Mouse (Mus musculus) intestine, embryonic 16.5 days (tissue): ENCODE data around the gene Taok2. TPM values are rescaled to one million over a fixed set of nuclear protein-coding genes. Genes with fewer than 3 reads are reported as not detected.
A peak's percentile ranks its signal among the peaks of the same experiment; 100 is the strongest.

Source experiments
- ATAC-seq: fragments of 200-750 bp; cut with Nextera tagmentation; 2 replicates; pipeline ENCODE4 v1.8.0; 2017; ENCODE audit warnings: moderate TSS enrichment, moderate library complexity
- H3K27ac ChIP-seq: fragments of 300-500 bp; sonication (generic); 2 replicates; pipeline ENCODE4 v1.5.1; 2014; ENCODE audit warnings: mild to moderate bottlenecking, low read length
- H3K27me3 ChIP-seq: fragments of 300-500 bp; sonication (generic); replicated peaks from 2 replicates; pipeline ENCODE4 v1.6.1; 2014; ENCODE audit warnings: low read length, control low read depth, mixed read lengths; ENCODE audit not compliant: control insufficient read depth, insufficient read depth
- H3K36me3 ChIP-seq: fragments of 300-500 bp; sonication (generic); 2 replicates; pipeline ENCODE4 v1.6.1; 2014; ENCODE audit warnings: low read length, control low read depth; ENCODE audit not compliant: control insufficient read depth, insufficient read depth
- H3K4me1 ChIP-seq: fragments of 300-500 bp; sonication (generic); 2 replicates; pipeline ENCODE4 v1.6.1; 2014; ENCODE audit warnings: low read length, control low read depth, mixed read lengths; ENCODE audit not compliant: control insufficient read depth, insufficient read depth
- H3K4me2 ChIP-seq: fragments of 300-500 bp; sonication (generic); 2 replicates; pipeline ENCODE4 v1.6.1; 2014; ENCODE audit warnings: low read depth, low read length, control low read depth
- H3K4me3 ChIP-seq: fragments of 300-500 bp; sonication (generic); 2 replicates; pipeline ENCODE4 v1.5.1; 2014; ENCODE audit warnings: mild to moderate bottlenecking, low read length
- H3K9ac ChIP-seq: fragments of 300-500 bp; sonication (generic); 2 replicates; pipeline ENCODE4 v1.6.1; 2014; ENCODE audit warnings: low read depth, low read length
- H3K9me3 ChIP-seq: fragments of 300-500 bp; sonication (generic); 2 replicates; pipeline ENCODE4 v1.6.1; 2016; ENCODE audit warnings: low read length, control low read depth; ENCODE audit not compliant: control insufficient read depth
- WGBS: fragments of 180-500 bp; shearing (Covaris S2); extraction: QIAGEN DNeasy Blood & Tissue Kit; methylation state at CpG from one replicate; pipeline ENCODE4 v1.1.7; 2014; 5-methylcytosine and 5-hydroxymethylcytosine counted together
- polyA plus RNA-seq: library from polyadenylated mRNA; unstranded; fragments of >200 nt; fragmentation: Nextera tagmentation; extraction: Ambion mirVana; gene quantifications from 2 replicates; pipeline ENCODE4 v1.2.1, GENCODE M21; 2015

Gene Taok2
- polyA plus RNA-seq, 1 experiment from 2014 or later = 28.6 TPM

DNA sequence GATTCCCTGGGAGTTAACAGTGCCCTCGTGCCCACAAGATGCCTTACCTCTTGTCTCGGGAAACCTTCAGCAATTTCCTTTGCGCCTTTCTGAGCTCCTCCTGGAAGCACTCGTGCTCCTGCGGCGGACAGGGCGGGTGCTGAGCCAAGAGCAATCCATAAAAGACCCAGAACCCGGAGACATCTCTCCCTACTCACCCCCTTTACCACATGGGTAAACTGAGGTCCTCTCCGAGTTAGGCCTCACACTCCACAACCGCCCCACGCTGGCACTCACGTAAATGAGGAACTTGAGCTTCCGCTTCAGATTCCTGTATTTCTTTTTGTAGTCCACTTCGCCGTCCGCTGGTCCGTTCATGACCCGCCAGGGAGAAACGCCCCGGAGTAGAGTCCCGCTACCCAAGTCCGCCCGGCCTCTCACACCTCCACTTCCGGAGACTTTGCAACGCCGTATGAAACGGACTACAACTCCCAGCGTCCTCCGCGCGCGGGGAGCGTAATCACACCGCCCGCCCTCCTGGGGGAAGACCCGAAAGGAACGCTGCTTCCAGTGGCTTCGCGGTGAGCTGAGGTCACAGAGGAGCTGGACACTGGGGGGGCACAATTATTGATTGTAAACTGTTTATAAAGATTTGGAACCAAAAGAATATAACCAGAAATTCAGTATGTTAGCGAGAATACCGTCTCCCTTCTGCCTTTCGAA lies 22.9 kb downstream of the Taok2 start, which contains the start of gene Hirip3:
Hirip3 (plus strand) TSS at position 544 of the 702 bp plus-strand sequence.
- Histone ChIP-seq H3K9ac (peak within 1 kb of the TSS; percentile 76), H3K36me3 (peaks cover 10% of the 10 kb centered on the region), H3K4me3 (peak within 1 kb of the TSS; percentile 65), H3K4me2 (peak within 1 kb of the TSS; percentile 78), H3K9me3 (no peaks in the 10 kb centered on the region), H3K4me1 (peaks cover 30% of the 10 kb centered on the region), H3K27me3 (no peaks in the 10 kb centered on the region), H3K27ac (peak within 1 kb of the TSS; percentile 71)
- peak; percentile 94 for ATAC-seq
- 1% methylated on average over 42 of the region's 42 CpGs for WGBS

GRCm38 (mm10) chr7:126860987-126861386 lies 23.5 kb downstream of the Taok2 start:
- Histone ChIP-seq H3K27me3 (no peaks in the 10 kb centered on the region), H3K4me2 (peak overlapping the region; percentile 62), H3K4me1 (peaks cover 30% of the 10 kb centered on the region), H3K27ac (no peak overlapping the region), H3K9ac (peak overlapping the region; percentile 76), H3K9me3 (no peaks in the 10 kb centered on the region), H3K4me3 (peak overlapping the region; percentile 65), H3K36me3 (peaks cover 11% of the 10 kb centered on the region)
- 59% methylated on average over 5 of the region's 5 CpGs for WGBS
- no peak for ATAC-seq

- no peak overlapping the region for H3K9ac ChIP-seq
- H3K4me3 ChIP-seq = no peak overlapping the region
- 67% methylated on average over 9 of the region's 9 CpGs for WGBS
- no peaks in the 10 kb centered on the region for H3K9me3 ChIP-seq
- no peak overlapping the region for H3K4me2 ChIP-seq
- H3K36me3 ChIP-seq = peaks cover 25% of the 10 kb centered on the region
- ATAC-seq = no peak
- H3K27ac ChIP-seq = no peak overlapping the region
- peaks cover 8% of the 10 kb centered on the region for H3K4me1 ChIP-seq
- no peaks in the 10 kb centered on the region for H3K27me3 ChIP-seq
These were observed 27.6 kb downstream of the Taok2 start for GRCm38 (mm10) chr7:126856741-126857420.

DNA sequence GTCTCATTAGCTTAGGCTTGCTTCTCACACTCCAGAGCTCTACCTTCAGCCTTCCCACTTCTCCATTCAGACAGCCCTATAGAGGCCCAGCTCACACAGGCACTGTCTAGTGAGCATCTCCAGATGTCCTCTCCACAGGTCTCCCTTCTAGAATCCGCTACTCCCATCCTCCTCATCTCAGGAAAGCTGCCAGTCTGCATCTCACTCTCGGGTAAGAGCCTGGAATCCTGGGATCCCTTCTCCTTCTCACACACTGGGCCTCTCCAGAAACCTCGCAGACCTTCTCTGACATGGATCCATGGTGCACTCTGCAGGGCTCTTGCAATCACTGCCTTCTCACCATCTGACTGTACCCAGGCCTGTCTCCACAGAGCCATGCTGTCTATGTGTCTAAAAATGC lies 28.9 kb downstream of the Taok2 start:
- Histone ChIP-seq H3K36me3 (peaks cover 25% of the 10 kb centered on the region), H3K9me3 (no peaks in the 10 kb centered on the region), H3K9ac (no peak overlapping the region), H3K4me3 (no peak overlapping the region), H3K4me1 (peaks cover 2% of the 10 kb centered on the region), H3K27ac (no peak overlapping the region), H3K4me2 (no peak overlapping the region), H3K27me3 (no peaks in the 10 kb centered on the region)
- ATAC-seq = no peak
- 82% methylated on average over 3 of the region's 3 CpGs for WGBS

GRCm38 (mm10) chr7:126853454-126853853 lies 31.0 kb downstream of the Taok2 start:
- no peak for ATAC-seq
- 86% methylated on average over 5 of the region's 5 CpGs for WGBS
- peaks cover 10% of the 10 kb centered on the region for H3K27me3 ChIP-seq
- no peak overlapping the region for H3K9ac ChIP-seq
- no peaks in the 10 kb centered on the region for H3K9me3 ChIP-seq
- H3K36me3 ChIP-seq = peaks cover 25% of the 10 kb centered on the region
- H3K4me3 ChIP-seq = no peak overlapping the region
- no peak overlapping the region for H3K27ac ChIP-seq
- peaks cover 12% of the 10 kb centered on the region for H3K4me1 ChIP-seq
- no peak overlapping the region for H3K4me2 ChIP-seq

GRCm38 (mm10) chr7:126851192-126851591 lies 33.3 kb downstream of the Taok2 start:
- Histone ChIP-seq H3K27me3 (peaks cover 23% of the 10 kb centered on the region), H3K4me1 (peaks cover 28% of the 10 kb centered on the region), H3K9ac (no peak overlapping the region), H3K27ac (no peak overlapping the region), H3K4me3 (no peak overlapping the region), H3K36me3 (peaks cover 14% of the 10 kb centered on the region; the same call in 1 of the 2 replicates), H3K9me3 (no peaks in the 10 kb centered on the region), H3K4me2 (no peak overlapping the region)
- no peak for ATAC-seq
- 53% methylated on average over 12 of the region's 12 CpGs for WGBS

- H3K27me3 ChIP-seq = peaks cover 23% of the 10 kb centered on the region
- no peak overlapping the region for H3K9ac ChIP-seq
- peak; percentile 62 for ATAC-seq
- peaks cover 28% of the 10 kb centered on the region for H3K4me1 ChIP-seq
- H3K36me3 ChIP-seq = peaks cover 14% of the 10 kb centered on the region; the same call in 1 of the 2 replicates
- 72% methylated on average over 6 of the region's 6 CpGs for WGBS
- H3K9me3 ChIP-seq = no peaks in the 10 kb centered on the region
- H3K4me2 ChIP-seq = no peak overlapping the region
- H3K4me3 ChIP-seq = no peak overlapping the region
- H3K27ac ChIP-seq = no peak overlapping the region
These were observed 34.3 kb downstream of the Taok2 start for GRCm38 (mm10) chr7:126850161-126850560.

- Histone ChIP-seq H3K9ac (0 out of 2 replicates have a peak overlapping the region, but pooled peaks have one; percentile 12), H3K4me2 (no peak overlapping the region), H3K36me3 (peaks cover 13% of the 10 kb centered on the region; the same call in 1 of the 2 replicates), H3K4me1 (peaks cover 28% of the 10 kb centered on the region), H3K27me3 (peaks cover 23% of the 10 kb centered on the region), H3K4me3 (no peak overlapping the region), H3K27ac (no peak overlapping the region), H3K9me3 (no peaks in the 10 kb centered on the region)
- ATAC-seq = 0 out of 2 replicates have a peak, but pooled peaks have one; percentile 4
- 26% methylated on average over 10 of the region's 10 CpGs for WGBS
These were observed 35.7 kb downstream of the Taok2 start for GRCm38 (mm10) chr7:126848794-126849193.
